Mouse (Mus musculus) layer of hippocampus, postnatal 10 days (tissue): Measurements from ENCODE around the gene Rangap1. TPM values are rescaled to one million over a fixed set of nuclear protein-coding genes. Genes with fewer than 3 reads are reported as not detected.

Experiments used
- DNase-seq, 2 experiments: peaks; one replicate each; pipeline ENCODE4 v3.0.0; 2021; ENCODE audit warnings: low spot score in 2 of 2
- long read RNA-seq: library from polyadenylated mRNA; stranded (forward); transcript quantifications from one replicate; pipeline ENCODE4 v2.0.0, GENCODE M21; 2023
- total RNA-seq, 2 experiments: library from RNA; stranded (reverse); gene quantifications; 2 replicates each; pipeline ENCODE4 v1.2.3; 2021

The Rangap1 gene
- total RNA-seq = 100 to 1,000 TPM; 189 to 201 TPM
- long read RNA-seq, transcript Rangap1-201 (16 exons, 3,033 nt) = major isoform, 144 of 194 reads
- long read RNA-seq, transcript Rangap1-202 (17 exons, 2,984 nt) = minor isoform, 10 of 194 reads
- long read RNA-seq, partial matches to known transcripts = 23 of 194 reads
- long read RNA-seq, other reads (novel, unspliced or antisense) = 17 of 194 reads

GRCm38 (mm10) chr15:81744992-81745600, at the start of gene Rangap1, which contains the start of gene Zc3h7b:
TSS of gene Rangap1 (minus strand) at chr15:81745530.
TSS of gene Zc3h7b (plus strand) at chr15:81745057.
- DNase-seq = peak; percentile 74 to 79

DNA sequence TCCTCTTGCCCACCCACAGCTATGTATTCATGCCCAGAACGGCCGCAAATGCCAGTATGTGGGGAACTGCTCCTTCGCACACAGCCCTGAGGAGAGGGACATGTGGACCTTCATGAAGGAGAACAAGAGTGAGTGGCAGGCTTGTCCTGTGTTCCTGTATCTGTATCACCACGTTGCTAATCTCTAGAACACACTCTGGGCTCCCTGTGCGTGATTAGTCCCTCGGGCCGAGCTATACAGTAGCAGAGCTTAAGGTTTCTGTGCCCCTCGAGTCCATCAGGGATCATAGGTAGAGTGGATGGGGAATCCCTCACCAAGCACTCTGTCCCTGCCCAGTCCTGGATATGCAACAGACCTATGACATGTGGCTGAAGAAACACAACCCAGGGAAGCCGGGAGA, 47.1 kb upstream of the Rangap1 start:
- DNase-seq = no peak

- no peak for DNase-seq
These were observed 42.2 kb upstream of the Rangap1 start for GRCm38 (mm10) chr15:81787525-81787924.

DNA sequence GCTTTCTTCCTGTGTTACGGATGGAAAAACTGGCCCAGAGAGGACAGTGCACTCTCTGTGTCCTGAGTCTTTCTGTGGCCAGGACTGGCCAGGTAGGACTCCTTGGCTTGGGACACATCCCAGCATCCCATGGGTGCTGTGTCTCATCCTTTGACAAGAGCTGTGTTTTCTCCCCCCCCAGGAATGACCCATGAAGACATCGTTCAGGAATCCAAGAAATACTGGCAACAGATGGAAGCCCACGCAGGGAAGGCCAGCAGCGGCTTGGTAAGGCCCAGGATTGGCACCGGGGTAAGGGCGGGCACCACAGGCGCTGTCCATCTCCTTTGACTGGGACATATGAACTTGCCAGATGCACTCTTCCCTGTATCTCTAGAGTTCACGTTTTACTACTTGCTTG, 40.4 kb upstream of the Rangap1 start:
- DNase-seq = no peak

- no peak for DNase-seq
These were observed 39.4 kb upstream of the Rangap1 start for GRCm38 (mm10) chr15:81784762-81785161.

DNA sequence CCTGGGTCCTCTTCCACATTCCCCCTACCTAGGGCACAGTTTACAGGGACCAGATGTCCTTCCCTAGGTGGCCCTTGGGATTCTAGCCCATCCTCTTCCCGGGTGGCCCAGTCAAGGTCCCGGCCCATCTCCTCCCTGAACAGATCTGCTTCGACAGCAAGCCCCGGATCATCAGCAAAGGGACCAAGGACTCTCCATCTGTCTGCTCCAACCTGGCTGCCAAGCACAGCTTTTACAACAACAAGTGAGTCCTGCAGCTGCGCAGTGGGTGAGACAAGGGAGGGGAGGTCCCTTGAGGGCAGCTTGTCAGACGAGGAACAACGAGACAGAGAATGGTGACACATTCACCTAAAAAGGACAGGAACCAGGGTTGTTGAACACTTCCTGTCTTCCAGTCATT, 36.5 kb upstream of the Rangap1 start:
- DNase-seq = peak in 1 of 2 experiments; percentile 40

DNA sequence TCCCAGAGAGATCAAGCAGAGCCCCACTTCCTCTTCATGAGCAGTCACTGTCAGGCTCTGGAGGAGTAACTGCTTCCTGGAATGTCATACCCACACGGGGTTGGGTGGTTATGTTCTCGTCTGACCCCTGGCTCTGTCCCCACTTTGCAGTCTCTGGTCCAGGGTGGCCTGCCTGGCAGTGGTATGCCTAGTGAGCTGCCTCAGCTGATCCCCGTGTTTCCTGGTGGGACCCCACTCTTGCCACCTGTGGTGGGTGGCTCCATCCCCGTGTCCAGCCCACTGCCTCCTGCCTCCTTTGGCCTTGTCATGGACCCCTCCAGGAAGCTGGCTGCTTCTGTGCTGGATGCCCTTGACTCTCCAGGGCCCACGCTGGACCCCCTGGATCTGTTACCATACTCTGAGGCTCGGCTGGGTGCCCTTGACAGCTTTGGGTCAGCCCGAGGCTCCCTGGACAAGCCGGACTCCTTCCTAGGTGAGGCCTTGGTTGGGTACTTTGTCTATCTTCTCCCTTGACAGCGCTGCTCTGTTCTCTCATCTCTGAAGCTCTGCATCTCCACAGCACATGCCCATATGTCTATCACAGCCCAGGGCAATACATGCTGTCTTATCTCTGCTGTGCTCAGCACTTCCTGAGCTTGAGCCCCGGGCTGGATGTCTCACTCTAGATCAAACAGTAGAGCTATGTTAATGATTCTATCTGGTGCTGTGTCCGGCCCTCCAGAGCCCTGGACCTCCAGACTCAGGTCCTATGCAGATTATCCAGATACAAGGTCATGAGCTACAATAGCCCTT, 31.5 kb upstream of the Rangap1 start:
- no peak for DNase-seq

- DNase-seq = no peak
These were observed 29.3 kb upstream of the Rangap1 start for GRCm38 (mm10) chr15:81774505-81775171.

DNA sequence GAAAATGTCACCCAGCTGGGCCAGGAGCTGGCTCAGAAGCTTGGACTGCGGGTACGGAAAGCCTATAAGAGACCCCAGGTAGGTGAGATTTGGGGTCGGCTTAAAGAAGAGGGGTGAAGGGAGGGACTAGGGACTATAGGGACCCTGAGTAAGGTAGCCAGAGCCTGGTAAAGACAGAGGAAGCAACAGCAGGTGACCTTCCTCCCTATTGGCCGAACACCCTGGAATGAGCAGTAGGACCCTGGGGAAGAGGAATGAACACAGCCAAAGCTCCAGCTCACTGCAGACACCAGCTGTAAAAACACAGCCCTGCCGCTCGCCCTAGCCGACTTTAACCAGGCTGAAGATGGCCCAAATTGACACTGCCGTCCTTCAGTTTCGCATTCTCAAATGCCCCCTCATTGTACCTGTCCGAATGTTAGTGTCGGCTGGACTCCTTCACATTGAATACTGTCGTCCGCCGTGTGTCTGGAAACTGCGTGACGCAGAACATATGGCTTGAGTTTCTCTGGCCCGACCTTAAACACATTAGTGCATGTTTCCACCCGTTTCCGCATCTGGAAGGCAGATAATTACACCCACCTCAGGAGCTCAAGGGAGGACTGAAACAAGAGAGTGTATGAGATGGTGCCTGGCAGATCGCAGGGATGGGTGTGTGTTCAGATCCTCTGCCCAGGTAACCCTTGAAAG, 27.2 kb upstream of the Rangap1 start:
- no peak for DNase-seq

- DNase-seq = no peak
These were observed 23.7 kb upstream of the Rangap1 start for GRCm38 (mm10) chr15:81769037-81769436.

GRCm38 (mm10) chr15:81766439-81766838, 21.1 kb upstream of the Rangap1 start:
- no peak for DNase-seq

DNA sequence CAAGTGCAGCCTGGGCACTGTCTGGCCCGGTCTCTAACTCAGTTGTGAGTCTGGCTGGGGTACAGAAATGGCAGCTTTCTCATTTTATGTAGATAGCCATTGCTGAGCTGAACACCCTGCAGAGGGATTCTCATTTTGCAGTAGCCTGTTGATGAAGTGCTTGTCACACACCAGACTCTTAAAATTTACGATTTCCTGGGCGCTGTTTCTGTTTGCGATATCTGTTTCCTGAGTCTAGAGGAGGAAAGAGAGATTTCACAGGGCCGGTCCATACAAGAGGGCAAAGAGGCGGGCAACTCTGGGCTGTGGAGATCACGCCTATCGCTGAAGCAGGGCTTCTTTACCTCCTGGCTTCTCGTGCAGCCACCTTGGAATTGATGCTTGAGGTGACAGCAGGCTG, 20.3 kb upstream of the Rangap1 start:
- no peak for DNase-seq

DNA sequence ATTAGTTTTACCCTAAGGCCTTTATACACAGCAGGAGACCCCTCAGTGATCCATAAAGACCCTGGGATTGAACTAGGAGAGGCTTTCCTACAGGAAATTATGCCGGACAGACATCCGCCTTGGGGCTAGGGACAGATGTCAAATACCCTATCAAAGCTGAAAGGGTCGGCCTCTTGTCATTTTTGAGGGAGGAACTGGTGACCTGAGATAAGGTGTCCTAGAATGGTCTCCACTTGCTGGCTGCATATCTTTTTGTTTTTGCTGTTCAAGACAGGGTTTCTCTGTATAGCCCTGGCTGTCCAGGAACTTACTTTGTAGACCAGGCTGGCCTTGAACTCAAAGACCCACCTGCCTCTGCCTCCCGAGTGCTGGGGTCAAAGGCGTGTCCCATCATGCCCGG, 19.2 kb upstream of the Rangap1 start:
- no peak for DNase-seq

DNA sequence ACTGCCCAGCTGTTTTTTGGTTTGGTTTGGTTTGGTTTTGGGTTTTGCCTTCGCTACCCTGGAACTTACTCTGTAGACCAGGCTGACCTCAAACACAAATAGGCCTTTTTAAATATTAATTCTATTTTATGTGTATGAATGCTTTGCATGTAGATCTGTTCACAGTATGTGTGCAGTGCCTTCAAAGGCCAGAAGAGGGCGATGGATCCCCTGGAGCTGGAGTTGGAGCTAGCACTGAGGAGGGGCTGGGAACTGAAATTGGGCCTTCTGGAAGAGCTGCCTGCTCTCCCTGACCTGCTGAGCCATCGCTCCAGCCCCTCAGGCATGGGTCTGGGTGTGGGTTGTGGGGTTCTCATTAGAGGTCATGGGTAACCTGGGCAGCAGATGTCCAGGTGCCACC, 16.6 kb upstream of the Rangap1 start:
- DNase-seq = no peak

GRCm38 (mm10) chr15:81761381-81761780, 16.1 kb upstream of the Rangap1 start:
- no peak for DNase-seq

DNA sequence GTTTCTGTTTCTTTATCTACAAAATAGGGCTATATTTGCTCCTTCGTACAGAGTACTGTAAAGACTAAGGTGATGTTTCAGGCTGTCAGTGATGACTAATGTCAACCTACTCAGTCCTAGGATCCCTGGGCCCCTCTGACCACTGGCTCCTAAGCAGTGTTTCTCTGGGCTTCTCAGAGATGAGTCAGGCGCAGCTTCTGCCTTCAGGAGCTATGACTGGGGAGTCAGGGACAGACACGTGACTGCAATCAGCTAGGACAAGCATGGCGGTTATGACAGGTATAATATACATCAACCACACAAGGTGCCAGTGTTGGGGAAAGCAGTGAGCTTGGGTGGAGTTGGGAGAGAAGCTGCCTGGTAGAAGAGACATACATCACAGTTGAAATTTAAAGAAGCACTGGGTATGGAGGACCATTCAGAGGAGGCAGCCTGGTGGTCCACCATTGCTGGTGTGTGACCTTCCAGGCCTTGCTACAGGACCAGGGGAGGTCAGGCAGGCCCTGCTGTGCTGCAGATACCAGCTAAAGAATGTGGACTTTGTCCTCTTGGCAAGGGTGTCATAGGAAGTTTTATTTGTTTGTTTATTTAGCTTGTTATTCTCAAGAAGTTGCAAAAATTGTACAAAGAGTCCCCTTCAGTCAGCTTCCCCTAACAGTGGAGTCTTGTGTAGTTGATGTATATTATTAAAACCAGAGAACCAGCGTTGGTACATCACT, 15.2 kb upstream of the Rangap1 start:
- no peak for DNase-seq

DNA sequence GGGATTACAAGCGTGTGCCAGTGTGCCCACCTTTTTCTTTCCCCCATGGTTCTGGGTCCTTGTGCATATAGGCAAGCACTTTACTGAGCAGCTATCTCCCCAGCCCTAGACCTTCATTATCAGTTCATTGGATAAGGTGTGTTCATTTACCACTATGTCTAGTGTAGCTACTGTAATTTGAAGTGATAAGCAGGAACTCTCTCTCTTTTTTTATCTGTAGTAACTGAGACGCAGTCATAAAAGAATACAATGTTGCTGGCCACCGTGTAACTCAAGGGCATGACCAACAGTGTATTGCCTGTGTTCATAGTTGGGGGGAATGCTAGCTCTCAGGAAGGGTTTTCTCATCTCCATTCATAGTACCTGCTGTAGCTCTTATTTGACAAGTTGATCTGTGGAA, 14.2 kb upstream of the Rangap1 start:
- no peak for DNase-seq

DNA sequence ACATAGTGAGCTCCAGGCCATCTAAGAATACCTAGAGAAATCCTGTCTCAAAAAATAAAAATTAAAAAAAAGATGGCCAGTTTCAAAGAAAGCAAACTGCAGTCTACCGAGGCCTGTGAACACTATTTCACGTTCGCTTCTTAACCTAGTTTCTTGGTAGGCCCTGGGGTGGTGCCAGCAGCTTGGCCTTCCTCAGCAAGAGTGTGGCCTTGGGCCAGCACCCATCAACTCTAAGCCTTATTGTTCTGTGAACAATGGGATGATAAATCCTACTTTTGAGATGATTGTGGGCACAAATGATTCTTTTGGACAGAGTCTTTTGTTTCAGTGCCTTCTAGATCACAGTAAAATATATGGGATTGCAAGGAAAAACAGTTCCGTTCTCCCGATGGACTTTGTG, 13.4 kb upstream of the Rangap1 start:
- no peak for DNase-seq

GRCm38 (mm10) chr15:81753669-81754068, 8.3 kb upstream of the Rangap1 start:
- DNase-seq = no peak

DNA sequence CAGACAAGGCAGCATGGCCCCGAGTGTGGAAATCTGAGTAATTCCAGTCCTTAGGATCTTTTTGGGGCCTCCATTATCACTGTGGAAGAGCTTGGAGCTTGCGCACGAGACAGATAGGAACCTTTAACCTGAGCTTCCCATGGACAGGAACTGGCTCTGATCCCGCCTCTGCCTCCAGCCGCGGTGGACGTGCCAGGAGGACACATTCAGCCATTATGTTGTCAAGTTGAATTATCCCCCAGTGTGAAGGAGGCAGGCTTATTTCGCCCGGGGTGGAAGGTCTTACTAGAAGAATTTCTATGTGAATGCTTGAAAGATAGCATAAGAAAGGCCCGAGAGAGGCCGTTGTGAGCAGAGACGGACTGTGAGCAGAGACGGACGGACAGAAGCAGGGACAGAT, 4.4 kb upstream of the Rangap1 start:
- DNase-seq = no peak
